Mouse (Mus musculus) hematopoietic stem cell, adult 5-6 weeks (primary cell): ENCODE measurements at regions not wholly inside any gene's neighbourhood (a gene's known extent, or its start where the extent isn't known, plus 50 kb on each side); places are given as distances from the start of the nearest gene placed in this dataset.
A peak's percentile ranks its signal among the peaks of the same experiment; 100 is the strongest.

Source experiments
- ATAC-seq, 2 experiments: fragments of 125-278 bp in 1 of 2; replicated peaks in 1 of 2; 2 replicates each; pipeline ENCODE4 v1.8.0; 2016 to 2017; ENCODE audit warnings: inconsistent platforms in 2 of 2, mild to moderate bottlenecking in 2 of 2, moderate number of reproducible peaks in 2 of 2, low read depth in 1 of 2, moderate TSS enrichment in 1 of 2; ENCODE audit not compliant: low FRiP score in 2 of 2, poor library complexity in 2 of 2, severe bottlenecking in 2 of 2, insufficient read depth in 1 of 2, low TSS enrichment in 1 of 2

DNA sequence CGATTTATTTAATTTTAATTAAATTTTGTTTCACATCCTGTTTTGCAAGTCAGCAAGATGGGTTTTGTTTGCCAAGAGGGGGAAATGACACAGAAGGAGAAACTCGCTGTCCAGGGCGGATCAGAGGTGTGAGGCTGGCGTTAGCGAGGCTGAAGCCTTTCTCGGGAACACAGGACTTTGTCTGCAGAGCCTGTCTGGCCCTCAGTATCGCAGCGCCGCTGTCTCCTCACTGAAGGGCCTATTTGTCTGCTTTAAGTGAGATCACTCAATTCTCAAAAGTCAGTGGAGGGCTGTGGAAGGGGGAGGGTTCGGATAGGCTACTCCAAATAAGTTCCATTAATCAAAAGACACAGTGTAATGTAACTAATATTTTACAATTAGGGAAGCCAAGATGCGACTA, 430.8 kb downstream of the Zfp536 start:
- ATAC-seq = no peak

DNA sequence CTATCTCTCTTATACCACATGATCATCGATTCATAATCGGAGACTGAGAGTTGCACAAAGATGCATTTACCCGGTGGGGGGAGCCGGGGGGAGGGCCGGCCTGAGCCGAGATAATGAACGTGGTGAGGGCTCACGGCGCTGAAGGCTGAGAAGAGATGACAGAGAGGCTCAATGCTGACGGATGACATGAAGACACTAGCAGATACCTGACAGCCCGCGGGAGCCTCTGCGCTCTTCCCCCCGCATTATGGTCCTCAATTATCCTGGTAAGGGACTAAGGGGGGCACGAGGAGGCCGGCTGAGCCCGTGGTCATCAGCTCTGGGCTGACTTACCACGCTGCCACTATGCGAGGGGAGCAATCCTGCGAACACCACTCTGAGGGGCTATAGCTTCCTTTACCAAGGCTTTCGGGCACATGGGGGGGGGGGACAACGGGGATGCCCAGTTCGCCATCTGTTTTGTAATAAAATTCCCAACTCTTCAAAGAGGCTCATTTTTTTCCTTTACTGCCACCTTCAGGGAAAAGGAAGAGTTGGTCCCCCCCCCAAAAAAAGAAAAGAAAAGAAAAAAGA, 430.3 kb downstream of the Zfp536 start:
- no peak for ATAC-seq

DNA sequence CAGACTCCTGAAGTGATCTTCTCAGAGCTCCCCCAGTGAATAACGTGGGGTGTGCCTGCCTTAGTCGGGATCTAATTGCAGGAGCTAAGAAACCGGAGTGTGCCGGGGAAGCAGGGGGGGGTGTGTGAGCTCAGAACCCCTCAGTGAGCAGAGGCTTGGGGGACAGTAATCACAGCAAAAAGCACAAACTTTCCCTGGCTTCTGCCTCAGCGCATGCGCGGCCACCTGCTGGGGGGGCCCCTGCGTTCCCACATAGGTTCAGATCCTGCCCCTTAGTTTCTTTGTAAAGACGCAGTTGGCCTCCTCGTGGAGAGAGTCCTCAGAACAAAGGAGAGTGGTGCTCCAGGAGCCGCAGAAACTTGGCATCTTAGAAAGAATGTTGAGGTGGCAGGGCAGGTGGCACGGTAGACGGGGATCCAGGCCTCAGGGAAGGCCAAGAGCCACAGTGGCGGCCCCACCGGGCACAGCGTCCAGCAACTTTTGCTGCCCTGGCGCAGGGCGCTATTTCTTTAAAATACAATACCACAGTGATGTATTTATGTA, 429.7 kb downstream of the Zfp536 start:
- ATAC-seq = no peak

DNA sequence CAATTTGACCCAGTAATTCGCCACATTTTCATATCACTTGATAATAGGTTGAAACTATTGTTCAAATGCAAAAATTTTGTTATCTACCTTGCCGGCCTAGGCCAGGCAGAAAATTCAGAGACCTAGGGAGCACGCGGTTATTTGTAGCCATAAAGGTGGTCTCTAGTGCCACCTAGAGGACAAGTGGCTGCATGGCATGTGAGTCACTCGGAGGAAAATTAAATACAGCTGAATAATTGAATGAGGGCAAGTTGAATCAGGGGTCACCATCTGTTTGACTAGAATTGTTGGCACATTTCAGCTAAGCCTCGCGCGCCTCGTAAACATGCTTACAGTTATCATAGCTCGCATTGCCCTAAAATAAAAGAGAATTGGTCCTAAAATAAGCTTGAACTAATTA, 427.4 kb downstream of the Zfp536 start:
- ATAC-seq = peak; percentile 68 to 85; a peak in 3 of 4 replicates

DNA sequence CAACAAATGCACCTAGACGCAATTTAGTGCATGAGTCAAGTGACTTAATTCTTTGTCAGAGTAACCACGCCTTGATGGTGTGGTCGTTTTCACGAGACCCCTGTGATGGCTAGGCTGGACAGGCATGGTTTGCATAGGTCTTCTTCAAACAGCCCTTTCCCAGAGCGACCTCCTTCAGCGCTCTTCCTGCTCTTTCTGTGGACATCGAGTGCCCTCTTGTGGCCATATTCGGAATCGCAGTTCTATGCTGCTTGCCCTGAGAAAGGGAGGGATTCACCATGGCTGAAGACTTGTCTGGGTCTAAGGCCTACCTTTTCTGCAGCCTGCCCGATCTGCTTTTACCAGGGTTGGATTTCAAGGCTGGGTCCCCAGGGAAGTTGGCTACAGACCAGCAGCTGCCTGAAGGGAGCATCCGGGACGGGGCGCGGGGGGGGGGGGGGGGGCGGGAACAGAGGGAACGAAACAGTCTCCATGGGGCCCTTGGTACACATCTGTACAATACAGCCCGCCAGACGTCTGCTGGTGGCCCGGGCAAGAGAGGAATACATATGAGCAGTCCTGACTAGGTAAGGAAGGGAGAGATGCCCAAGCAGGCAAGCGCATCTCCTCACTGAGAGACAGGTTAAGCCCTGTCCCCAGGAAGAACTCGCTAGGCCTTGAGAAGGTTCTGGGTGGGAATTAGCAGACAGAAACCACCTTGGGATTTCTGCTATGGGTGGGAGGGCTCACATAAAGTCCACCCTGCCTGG, 415.6 kb downstream of the Zfp536 start:
- ATAC-seq = peak; percentile 75 to 80

DNA sequence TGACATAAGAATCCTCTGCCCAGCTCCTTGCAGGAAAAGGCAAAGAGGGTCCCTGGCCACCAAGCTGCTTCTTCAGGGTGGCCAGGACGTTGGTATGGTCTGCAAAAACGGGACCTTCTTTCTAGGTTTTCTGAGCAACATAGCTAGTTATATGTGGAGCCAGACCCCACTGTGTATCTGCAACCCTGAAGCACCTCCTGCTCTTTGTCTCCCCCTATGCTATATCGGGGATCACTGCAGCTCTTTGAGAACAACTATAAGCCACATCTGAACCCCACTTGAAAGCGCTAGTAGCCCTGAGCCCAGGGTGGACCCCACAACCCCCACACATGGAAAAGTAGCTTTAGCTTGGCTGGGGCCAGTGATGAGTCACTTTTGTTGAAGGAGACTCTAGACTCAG, 414.9 kb downstream of the Zfp536 start:
- 0 out of 4 replicates have a peak, but pooled peaks of 1 of the 2 experiments have one; percentile 34 for ATAC-seq

DNA sequence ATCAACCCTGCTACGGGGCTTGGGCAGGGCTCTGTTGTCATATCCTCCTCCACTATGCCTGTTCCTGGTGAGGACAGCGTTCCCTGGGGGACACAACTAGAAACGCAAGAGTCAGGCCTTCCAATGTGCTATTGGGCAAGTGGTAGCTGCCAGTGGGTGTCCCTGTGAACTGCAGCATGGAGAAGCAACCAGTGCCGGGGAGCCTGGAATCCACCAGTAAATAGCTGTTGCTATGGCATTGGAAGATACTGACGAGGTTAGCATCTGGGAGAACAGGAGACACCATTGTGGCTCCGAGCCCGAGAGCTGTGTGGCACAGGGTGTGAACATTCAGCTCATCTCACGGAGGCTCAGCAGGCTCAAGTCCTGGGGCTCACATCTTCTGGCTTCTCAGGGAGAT, 414.0 kb downstream of the Zfp536 start:
- no peak for ATAC-seq

DNA sequence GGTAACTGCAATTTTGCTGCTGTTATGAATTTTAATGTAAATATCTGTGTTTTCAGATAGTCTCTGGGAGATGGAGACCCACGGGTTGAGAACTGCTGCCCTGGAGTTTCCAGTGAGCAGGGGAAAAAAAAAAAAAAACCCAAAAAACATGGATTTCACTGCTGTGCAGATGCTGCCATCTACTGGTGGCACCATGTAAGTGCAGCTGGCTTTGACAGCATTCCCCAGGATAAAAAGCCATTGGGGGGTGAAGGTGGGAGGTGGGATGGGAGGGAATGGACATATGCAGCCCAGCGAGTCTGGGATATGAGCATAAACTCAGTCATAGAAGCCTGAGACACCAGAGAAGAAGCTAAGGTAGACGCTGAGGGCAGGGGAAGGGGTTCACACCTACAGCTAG, 413.3 kb downstream of the Zfp536 start:
- ATAC-seq = no peak

DNA sequence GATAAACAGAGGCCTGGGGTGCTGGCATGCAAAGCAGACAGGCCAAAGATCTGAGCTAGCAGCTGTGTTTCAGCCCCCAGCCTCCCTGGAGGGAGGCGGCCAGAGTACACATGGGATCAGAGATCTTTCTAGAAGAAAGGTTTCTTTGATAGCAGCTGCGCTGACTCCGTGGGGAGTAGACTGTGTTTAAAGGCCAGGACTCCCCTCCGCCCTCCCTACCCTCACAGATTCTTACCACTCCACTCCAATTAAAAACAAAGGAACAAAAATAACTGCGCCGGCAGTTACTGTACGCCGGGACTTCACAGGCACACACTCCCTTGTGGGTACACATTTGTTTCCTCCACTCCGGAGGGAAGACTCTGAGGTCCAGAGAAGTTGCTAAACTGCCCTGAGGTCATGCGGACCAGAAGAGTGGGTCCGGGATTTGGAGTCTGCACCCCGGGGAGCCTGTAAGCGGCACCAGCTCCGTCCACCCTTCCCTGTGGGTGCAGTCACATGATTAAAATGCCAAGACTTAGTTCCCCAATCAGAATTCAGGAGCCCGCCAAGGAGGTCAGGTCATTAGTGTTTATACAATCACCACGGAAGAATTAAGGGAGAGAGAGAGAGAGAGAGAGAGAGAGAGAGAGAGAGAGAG, 411.5 kb downstream of the Zfp536 start:
- no peak for ATAC-seq

DNA sequence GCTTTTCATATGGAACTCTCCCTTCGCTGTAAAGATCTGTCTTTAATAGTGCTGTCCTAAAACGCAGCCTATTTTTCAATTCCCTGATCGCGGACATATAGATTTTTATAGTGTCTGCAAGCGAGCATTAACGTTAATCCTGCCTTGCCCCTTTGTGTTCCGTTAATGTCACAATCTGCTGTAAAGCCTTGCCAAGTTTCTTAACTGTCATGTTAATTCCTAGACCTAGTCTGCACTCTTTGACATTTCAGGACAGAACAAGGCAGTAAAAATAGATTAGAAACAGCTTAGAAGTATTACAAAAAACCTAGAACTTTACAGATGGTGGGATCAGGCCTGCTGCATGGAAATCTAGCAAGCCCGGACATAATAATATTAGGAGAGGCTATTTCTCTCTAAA, 410.6 kb downstream of the Zfp536 start:
- no peak for ATAC-seq

DNA sequence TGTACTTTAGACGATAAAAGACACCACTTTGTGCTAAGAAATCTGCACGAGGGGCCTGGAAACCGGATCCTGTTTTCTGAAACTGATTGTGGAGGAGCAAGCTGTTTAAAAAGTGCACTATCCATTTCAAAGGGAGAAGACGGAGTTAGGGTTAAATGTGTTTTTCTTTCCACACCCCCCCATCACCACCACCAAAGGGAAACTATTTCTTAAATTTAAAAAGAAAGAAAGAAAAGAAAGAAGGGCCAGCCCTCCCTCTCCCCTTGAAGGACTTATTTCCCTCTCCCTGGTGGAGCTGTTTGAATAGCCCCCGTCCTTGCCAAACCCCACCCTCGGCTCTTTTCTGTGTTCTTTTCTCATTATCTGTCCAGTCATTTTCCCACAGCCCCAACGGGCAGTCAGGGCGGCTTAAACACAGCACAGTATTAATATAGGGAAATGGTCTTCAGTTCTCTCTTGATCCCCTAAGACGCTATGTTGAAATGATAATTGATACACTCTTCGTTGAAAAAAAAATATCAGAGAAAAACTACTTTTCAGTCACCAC, 409.7 kb downstream of the Zfp536 start:
- no peak for ATAC-seq

DNA sequence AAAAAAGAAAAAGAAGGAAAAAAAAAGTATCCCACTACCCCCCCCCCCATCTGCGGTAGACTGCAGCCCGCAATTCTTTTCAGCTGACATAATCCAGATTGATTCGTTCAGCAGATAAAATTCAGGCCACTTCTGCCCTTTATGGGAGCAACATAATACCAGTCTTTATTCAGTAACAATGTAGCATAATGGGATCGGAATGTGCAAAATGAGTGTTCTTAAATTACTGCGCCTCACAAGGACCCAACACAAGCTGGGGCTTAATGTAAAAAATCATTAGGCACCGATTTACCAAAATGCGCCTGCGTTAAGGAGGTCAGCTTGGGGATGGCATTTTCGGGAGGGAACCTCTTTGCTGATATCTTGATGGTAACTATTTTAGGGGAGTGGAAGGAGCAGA, 409.2 kb downstream of the Zfp536 start:
- no peak for ATAC-seq

DNA sequence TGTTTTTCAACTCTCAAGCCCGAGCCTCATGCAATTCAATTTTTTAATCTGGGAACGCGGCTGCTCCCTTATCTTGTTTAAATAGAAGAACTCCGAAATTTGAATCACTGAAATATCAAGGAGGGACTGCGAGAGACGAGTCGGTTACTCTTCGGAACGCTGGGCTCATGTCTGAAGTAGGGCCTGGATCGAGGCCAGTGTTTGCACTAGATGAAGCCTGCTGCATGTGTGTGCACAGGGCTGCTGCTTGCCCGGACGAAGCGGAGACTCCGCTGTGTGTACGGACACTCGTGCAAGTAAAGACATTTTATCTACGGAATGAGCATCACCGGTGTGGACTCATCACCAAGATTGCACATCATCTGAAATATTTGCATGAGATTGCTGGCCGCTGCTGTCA, 407.4 kb downstream of the Zfp536 start:
- no peak for ATAC-seq

DNA sequence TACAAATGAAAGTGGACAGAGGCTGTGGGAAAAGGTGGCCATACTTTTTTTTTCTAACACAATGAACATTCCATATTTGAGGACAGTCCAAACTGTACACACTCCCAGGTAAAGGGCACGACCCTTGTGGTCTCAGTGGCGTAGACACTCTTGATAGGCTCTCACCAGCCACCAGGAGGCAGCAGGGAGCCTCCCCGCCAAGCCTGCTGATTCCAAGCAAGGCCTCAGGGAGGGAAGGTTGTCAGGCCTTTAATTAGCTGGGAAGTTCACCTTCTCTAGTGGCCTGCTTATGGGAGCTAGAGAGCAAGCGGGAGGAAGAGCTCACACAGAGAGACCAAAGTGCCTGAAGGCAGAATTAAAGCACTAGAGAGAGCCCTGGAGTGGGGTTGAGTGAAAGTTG, 403.7 kb downstream of the Zfp536 start:
- peak in 1 of 2 experiments; percentile 26; a peak in 2 of 4 replicates for ATAC-seq

DNA sequence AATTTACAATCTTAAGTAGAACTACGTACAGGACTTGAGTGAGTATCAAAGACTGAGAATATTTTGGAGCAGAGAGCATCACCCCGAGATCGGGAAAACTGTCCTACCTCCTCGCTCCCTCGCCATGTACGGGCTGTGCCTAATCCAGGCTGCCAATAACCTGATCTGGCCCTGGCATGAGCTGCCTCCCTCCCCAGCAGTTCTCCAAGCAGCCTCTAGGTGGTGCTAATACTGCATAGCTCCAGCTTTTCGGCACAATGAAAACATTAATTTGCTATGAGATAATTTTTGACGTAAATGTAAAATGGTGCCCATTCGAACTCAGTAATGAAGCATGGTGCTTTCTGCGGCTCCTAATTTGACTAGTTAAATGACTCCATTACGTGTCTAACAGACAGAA, 399.6 kb downstream of the Zfp536 start:
- ATAC-seq = peak; percentile 74

DNA sequence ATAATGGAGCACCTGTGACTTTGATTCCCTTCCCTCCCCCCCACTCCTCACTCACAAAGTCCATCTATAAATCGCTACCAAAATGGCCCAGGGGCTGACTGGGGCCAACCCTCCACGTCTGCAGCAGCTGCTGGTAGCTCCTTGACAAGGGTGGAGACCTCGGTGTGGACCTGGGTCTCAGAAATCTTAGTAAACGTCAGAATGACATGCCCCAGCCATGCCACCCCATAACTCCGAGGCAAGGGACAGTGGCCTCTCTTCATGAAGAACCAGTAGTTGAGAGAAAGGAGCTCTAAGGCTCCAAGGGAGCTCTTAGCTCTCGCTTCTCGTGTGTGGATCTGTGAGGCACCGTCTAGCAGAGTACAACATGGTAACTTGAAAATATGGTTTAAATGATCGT, 398.4 kb downstream of the Zfp536 start:
- no peak for ATAC-seq

DNA sequence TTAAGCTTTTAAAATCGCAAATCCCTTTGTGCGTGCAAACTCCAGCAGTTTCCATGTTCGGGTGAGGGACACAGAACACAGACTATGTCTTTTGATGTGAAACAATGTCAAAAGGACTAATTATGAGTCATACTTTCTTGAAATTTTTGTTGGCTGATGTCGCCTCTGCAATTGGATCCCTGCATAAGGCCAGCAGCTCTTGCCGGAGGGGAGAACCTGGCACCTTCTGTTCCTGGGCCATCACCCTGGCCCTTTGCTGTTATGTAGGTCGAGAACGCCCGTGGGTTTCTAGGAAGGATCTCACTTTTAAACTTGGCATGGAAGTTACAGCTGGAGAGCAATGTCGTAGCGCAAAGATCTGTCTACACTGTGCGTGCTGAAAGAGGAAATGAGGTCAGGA, 397.9 kb downstream of the Zfp536 start:
- ATAC-seq = no peak

DNA sequence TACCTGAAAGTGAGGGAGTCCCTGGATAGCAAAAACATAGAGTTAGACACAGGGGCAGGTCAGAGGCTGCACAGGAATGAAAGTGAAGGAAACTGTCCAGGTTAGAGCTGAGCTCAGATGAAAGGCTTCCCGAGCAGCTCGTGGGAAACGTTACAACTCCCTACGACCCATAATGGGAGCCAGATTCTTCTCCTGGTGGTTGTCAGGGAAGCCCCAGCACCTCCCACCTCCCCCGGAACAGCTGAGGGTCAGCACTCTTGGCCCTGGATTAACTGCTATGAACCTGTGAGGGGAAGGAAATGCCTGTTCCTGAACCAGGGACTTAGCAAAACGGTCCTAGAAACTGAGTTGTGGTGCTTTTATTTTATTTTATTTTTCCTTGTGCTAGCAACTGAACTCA, 397.2 kb downstream of the Zfp536 start:
- ATAC-seq = no peak
